Mouse (Mus musculus): ENCODE results near the gene Tctn3. TPM values are rescaled to one million over a fixed set of nuclear protein-coding genes. Genes with fewer than 3 reads are reported as not detected.
A peak's percentile ranks its signal among the peaks of the same experiment; 100 is the strongest.
"Not testable (repeated sequence)": the region's sequence is repeated elsewhere in the genome, so short reads cannot be mapped to it uniquely, and the experiment has no call there.

The Tctn3 gene
- polyA plus RNA-seq, 1 experiment from 2014 or later, result 15.5 TPM

GRCm38 (mm10) chr19:40639729-40640304 is 27.8 kb upstream of the Tctn3 start:
- H3K9ac ChIP-seq, result no peak overlapping the region
- no peaks in the 10 kb centered on the region for H3K36me3 ChIP-seq (replicated peaks)
- H3K9me3 ChIP-seq, result no peaks in the 10 kb centered on the region
- H3K4me3 ChIP-seq, result no peak overlapping the region
- no peaks in the 10 kb centered on the region for H3K27me3 ChIP-seq (replicated peaks)
- H3K27ac ChIP-seq, result no peak overlapping the region
- 75% methylated on average over 11 of the region's 11 CpGs for WGBS
- no peak overlapping the region for H3K4me2 ChIP-seq
- no peak for ATAC-seq (replicated peaks)
- no peaks in the 10 kb centered on the region for H3K4me1 ChIP-seq

GRCm38 (mm10) chr19:40638582-40638981 is 26.5 kb upstream of the Tctn3 start:
- H3K9me3 ChIP-seq, result no peaks in the 10 kb centered on the region
- H3K27ac ChIP-seq, result no peak overlapping the region
- WGBS, result 89% methylated on average over 5 of the region's 5 CpGs
- H3K4me3 ChIP-seq, result no peak overlapping the region
- ATAC-seq (replicated peaks), result no peak
- no peaks in the 10 kb centered on the region for H3K27me3 ChIP-seq (replicated peaks)
- H3K4me2 ChIP-seq, result no peak overlapping the region
- no peaks in the 10 kb centered on the region for H3K36me3 ChIP-seq (replicated peaks)
- H3K9ac ChIP-seq, result no peak overlapping the region
- H3K4me1 ChIP-seq, result no peaks in the 10 kb centered on the region

GRCm38 (mm10) chr19:40637601-40638000 is 25.6 kb upstream of the Tctn3 start:
- H3K27ac ChIP-seq, result 0 out of 2 replicates have a peak overlapping the region, but pooled peaks have one; percentile 15
- H3K27me3 ChIP-seq (replicated peaks), result no peaks in the 10 kb centered on the region
- WGBS, result 85% methylated on average over 7 of the region's 7 CpGs
- H3K4me1 ChIP-seq, result no peaks in the 10 kb centered on the region
- no peaks in the 10 kb centered on the region for H3K9me3 ChIP-seq
- no peak overlapping the region for H3K9ac ChIP-seq
- H3K4me3 ChIP-seq, result no peak overlapping the region
- no peak for ATAC-seq (replicated peaks)
- no peaks in the 10 kb centered on the region for H3K36me3 ChIP-seq (replicated peaks)
- H3K4me2 ChIP-seq, result no peak overlapping the region

- no peaks in the 10 kb centered on the region for H3K4me1 ChIP-seq
- ATAC-seq (replicated peaks), result no peak
- H3K27ac ChIP-seq, result no peak overlapping the region
- no peak overlapping the region for H3K4me2 ChIP-seq
- H3K4me3 ChIP-seq, result no peak overlapping the region
- 68% methylated on average over 4 of the region's 4 CpGs for WGBS
- no peaks in the 10 kb centered on the region for H3K36me3 ChIP-seq (replicated peaks)
- no peak overlapping the region for H3K9ac ChIP-seq
- H3K9me3 ChIP-seq, result no peaks in the 10 kb centered on the region
- no peaks in the 10 kb centered on the region for H3K27me3 ChIP-seq (replicated peaks)
These were observed 25.1 kb upstream of the Tctn3 start for GRCm38 (mm10) chr19:40637091-40637490.

GRCm38 (mm10) chr19:40633144-40633543 is 21.1 kb upstream of the Tctn3 start:
- no peak overlapping the region for H3K4me2 ChIP-seq
- H3K9ac ChIP-seq, result no peak overlapping the region
- H3K4me1 ChIP-seq, result no peaks in the 10 kb centered on the region
- no peaks in the 10 kb centered on the region for H3K27me3 ChIP-seq (replicated peaks)
- no peaks in the 10 kb centered on the region for H3K9me3 ChIP-seq
- WGBS, result 69% methylated on average over 1 of the region's 1 CpGs
- H3K27ac ChIP-seq, result no peak overlapping the region
- no peaks in the 10 kb centered on the region for H3K36me3 ChIP-seq (replicated peaks)
- H3K4me3 ChIP-seq, result no peak overlapping the region
- no peak for ATAC-seq (replicated peaks)

GRCm38 (mm10) chr19:40632668-40633067 is 20.6 kb upstream of the Tctn3 start:
- Histone ChIP-seq H3K9ac (no peak overlapping the region), H3K27ac (no peak overlapping the region), H3K4me1 (no peaks in the 10 kb centered on the region), H3K4me3 (no peak overlapping the region), H3K4me2 (no peak overlapping the region), H3K36me3 (replicated peaks) (no peaks in the 10 kb centered on the region), H3K27me3 (replicated peaks) (no peaks in the 10 kb centered on the region), H3K9me3 (no peaks in the 10 kb centered on the region)
- no peak for ATAC-seq (replicated peaks)
- WGBS, result 80% methylated on average over 5 of the region's 5 CpGs

- Histone ChIP-seq H3K27me3 (replicated peaks) (no peaks in the 10 kb centered on the region), H3K9me3 (no peaks in the 10 kb centered on the region), H3K4me3 (no peak overlapping the region), H3K4me2 (no peak overlapping the region), H3K27ac (no peak overlapping the region), H3K9ac (no peak overlapping the region), H3K36me3 (replicated peaks) (no peaks in the 10 kb centered on the region), H3K4me1 (no peaks in the 10 kb centered on the region)
- no peak for ATAC-seq (replicated peaks)
- 85% methylated on average over 3 of the region's 3 CpGs for WGBS
These were observed 20.2 kb upstream of the Tctn3 start for GRCm38 (mm10) chr19:40632193-40632592.

- Histone ChIP-seq H3K4me3 (no peak overlapping the region), H3K27me3 (replicated peaks) (no peaks in the 10 kb centered on the region), H3K27ac (no peak overlapping the region), H3K9me3 (no peaks in the 10 kb centered on the region), H3K9ac (no peak overlapping the region), H3K4me1 (no peaks in the 10 kb centered on the region), H3K36me3 (replicated peaks) (no peaks in the 10 kb centered on the region), H3K4me2 (no peak overlapping the region)
- WGBS, result 79% methylated on average over 7 of the region's 7 CpGs
- ATAC-seq (replicated peaks), result no peak
These were observed 18.6 kb upstream of the Tctn3 start for GRCm38 (mm10) chr19:40630606-40631005.

GRCm38 (mm10) chr19:40630096-40630495 is 18.1 kb upstream of the Tctn3 start:
- no peak overlapping the region for H3K4me3 ChIP-seq
- H3K9ac ChIP-seq, result no peak overlapping the region
- H3K27ac ChIP-seq, result no peak overlapping the region
- H3K4me2 ChIP-seq, result no peak overlapping the region
- WGBS, result 93% methylated on average over 3 of the region's 3 CpGs
- H3K27me3 ChIP-seq (replicated peaks), result no peaks in the 10 kb centered on the region
- H3K4me1 ChIP-seq, result no peaks in the 10 kb centered on the region
- H3K9me3 ChIP-seq, result no peaks in the 10 kb centered on the region
- ATAC-seq (replicated peaks), result no peak
- H3K36me3 ChIP-seq (replicated peaks), result no peaks in the 10 kb centered on the region

- H3K4me3 ChIP-seq, result no peak overlapping the region
- no peaks in the 10 kb centered on the region for H3K27me3 ChIP-seq (replicated peaks)
- H3K4me1 ChIP-seq, result no peaks in the 10 kb centered on the region
- no peak overlapping the region for H3K4me2 ChIP-seq
- H3K27ac ChIP-seq, result no peak overlapping the region
- no peak overlapping the region for H3K9ac ChIP-seq
- H3K36me3 ChIP-seq (replicated peaks), result no peaks in the 10 kb centered on the region
- ATAC-seq (replicated peaks), result no peak
- H3K9me3 ChIP-seq, result no peaks in the 10 kb centered on the region
These were observed 16.9 kb upstream of the Tctn3 start for GRCm38 (mm10) chr19:40628950-40629349.

- WGBS, result 75% methylated on average over 12 of the region's 12 CpGs
- no peaks in the 10 kb centered on the region for H3K36me3 ChIP-seq (replicated peaks)
- no peak overlapping the region for H3K9ac ChIP-seq
- no peak for ATAC-seq (replicated peaks)
- no peak overlapping the region for H3K27ac ChIP-seq
- H3K9me3 ChIP-seq, result no peaks in the 10 kb centered on the region
- no peak overlapping the region for H3K4me3 ChIP-seq
- no peaks in the 10 kb centered on the region for H3K4me1 ChIP-seq
- H3K4me2 ChIP-seq, result no peak overlapping the region
- no peaks in the 10 kb centered on the region for H3K27me3 ChIP-seq (replicated peaks)
These were observed 13.9 kb upstream of the Tctn3 start for GRCm38 (mm10) chr19:40625935-40626334.

- H3K9me3 ChIP-seq; H3K4me1 ChIP-seq; ATAC-seq (replicated peaks); H3K9ac ChIP-seq; H3K4me3 ChIP-seq; H3K27me3 ChIP-seq (replicated peaks); H3K27ac ChIP-seq; H3K36me3 ChIP-seq (replicated peaks); H3K4me2 ChIP-seq: not testable (repeated sequence)
- 52% methylated on average over 16 of the region's 26 CpGs for WGBS
These were observed 9.6 kb upstream of the Tctn3 start for GRCm38 (mm10) chr19:40621616-40622015.

GRCm38 (mm10) chr19:40616021-40616420 is 4.0 kb upstream of the Tctn3 start:
- Histone ChIP-seq H3K36me3 (replicated peaks) (no peaks in the 10 kb centered on the region), H3K4me2 (no peak overlapping the region), H3K27me3 (replicated peaks) (no peaks in the 10 kb centered on the region), H3K27ac (no peak overlapping the region), H3K9ac (no peak overlapping the region), H3K4me1 (peaks cover 10% of the 10 kb centered on the region), H3K4me3 (no peak overlapping the region), H3K9me3 (no peaks in the 10 kb centered on the region)
- WGBS, result 92% methylated on average over 7 of the region's 7 CpGs
- ATAC-seq (replicated peaks), result no peak
